Mouse (Mus musculus) urinary bladder, postnatal 36 days (tissue): ENCODE data around the gene Efna2.

Experiments
- DNase-seq, 2 experiments: peaks; one replicate each; pipeline ENCODE4 v3.0.0; 2022; ENCODE audit warnings: low spot score in 2 of 2, mixed read lengths in 1 of 2

Efna2 gene

DNA sequence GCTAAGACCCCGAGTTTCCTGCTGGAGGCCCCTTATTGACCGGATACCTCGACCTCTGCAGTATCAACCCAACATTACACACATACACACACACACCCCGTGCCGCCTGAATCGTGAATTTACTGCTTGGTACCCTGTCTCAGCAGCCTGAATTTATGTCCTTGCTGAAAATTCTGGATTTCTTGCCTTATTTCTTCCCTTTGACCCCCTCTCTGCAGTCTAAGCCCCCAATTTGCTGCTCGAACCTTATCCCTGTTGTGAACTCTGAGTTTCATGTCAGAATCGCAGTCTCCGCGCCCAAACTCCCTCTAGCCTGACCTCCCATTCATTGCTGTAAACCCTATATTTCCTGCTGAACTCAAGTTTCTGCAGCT, 47.9 kb downstream of the Efna2 start:
- DNase-seq: no peak

GRCm38 (mm10) chr10:80227877-80228775, 48.8 kb downstream of the Efna2 start:
- no peak for DNase-seq

GRCm38 (mm10) chr10:80236145-80236825, 57.0 kb downstream of the Efna2 start:
- DNase-seq: no peak

GRCm38 (mm10) chr10:80237020-80237419, 57.7 kb downstream of the Efna2 start:
- DNase-seq: no peak

DNA sequence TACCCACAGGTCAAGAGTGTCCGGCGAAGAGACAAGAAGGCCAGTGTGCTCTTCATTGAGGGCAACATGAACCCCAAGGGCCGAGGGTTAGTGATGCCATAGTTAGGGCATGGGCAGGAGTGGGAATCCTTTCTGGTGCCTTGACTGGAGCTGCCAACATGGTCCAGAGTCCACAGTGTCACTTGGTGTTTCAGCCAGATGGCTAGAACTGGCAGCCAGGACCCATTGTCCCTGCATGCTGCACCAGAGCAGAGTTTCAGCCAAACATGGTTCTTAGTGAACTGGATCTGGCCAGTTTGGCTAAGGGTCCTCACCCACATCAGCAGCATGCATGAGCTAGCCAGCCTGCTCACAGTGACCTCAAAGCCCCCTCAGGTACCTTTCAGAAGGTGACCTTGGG, 59.0 kb downstream of the Efna2 start:
- DNase-seq: no peak
